Mouse (Mus musculus) left cerebral cortex, adult 6 months (tissue): ENCODE data around the gene Izumo4. TPM values are rescaled to one million over a fixed set of nuclear protein-coding genes. Genes with fewer than 3 reads are reported as not detected.

Experiments used
- long read RNA-seq, 2 experiments: library from polyadenylated mRNA; unstranded; transcript quantifications; one replicate each; pipeline ENCODE4 v2.0.0; 2019 to 2020
- polyA plus RNA-seq: library from polyadenylated mRNA; unstranded; fragments of <200 nt; fragmentation: Nextera tagmentation; gene quantifications from 2 replicates; pipeline ENCODE4 v1.2.3, GENCODE M21; 2021

The Izumo4 gene
- polyA plus RNA-seq = 49.5 and 65.0 TPM in 2 replicates
- long read RNA-seq, experiment 1, partial matches to known transcripts = 23 of 43 reads
- long read RNA-seq, experiment 1, other reads (novel, unspliced or antisense) = 20 of 43 reads
- long read RNA-seq, experiment 2, partial matches to known transcripts = 3 of 32 reads
- long read RNA-seq, experiment 2, other reads (novel, unspliced or antisense) = 29 of 32 reads

GRCm38 (mm10) chr10:80701721-80702535 is at the start of gene Izumo4, which contains the start of gene Mob3a:
TSS of gene Izumo4 (plus strand) at chr10:80702184.
TSS of gene Mob3a (minus strand) at chr10:80701977.

GRCm38 (mm10) chr10:80656863-80657623 is 44.9 kb upstream of the Izumo4 start, which contains the start of gene Btbd2:
TSS of gene Btbd2 (minus strand) at chr10:80657071.

GRCm38 (mm10) chr10:80677942-80678436 is 24.0 kb upstream of the Izumo4 start, which contains the start of gene Mknk2:
TSS of gene Mknk2 (minus strand) at chr10:80678112.

GRCm38 (mm10) chr10:80742180-80742978 is 40.4 kb downstream of the Izumo4 start, which contains the start of gene Ap3d1:
TSS of gene Ap3d1 (minus strand) at chr10:80742264.

GRCm38 (mm10) chr10:80754594-80755290 is 52.8 kb downstream of the Izumo4 start, which contains the start of gene Dot1l:
TSS of gene Dot1l (plus strand) at chr10:80755206.

Other genes with a start within 250 kb of the Izumo4 start
- not detected in 2 replicates for gene Onecut3, start 207.3 kb upstream of the Izumo4 start, polyA plus RNA-seq
- 0.04 TPM in 1 of 2 replicates, not detected in the other for gene Atp8b3, start 163.1 kb upstream of the Izumo4 start, polyA plus RNA-seq
- 16.6 and 17.7 TPM in 2 replicates for gene Rexo1, start 140.6 kb upstream of the Izumo4 start, polyA plus RNA-seq
- 10.4 and 18.6 TPM in 2 replicates for gene Klf16, start 124.9 kb upstream of the Izumo4 start, polyA plus RNA-seq
- gene Abhd17a, start 111.8 kb upstream of the Izumo4 start, polyA plus RNA-seq = 73.4 and 155 TPM in 2 replicates
- gene Scamp4, start 99.3 kb upstream of the Izumo4 start, polyA plus RNA-seq = 85.6 and 95.7 TPM in 2 replicates
- gene Adat3, start 99.3 kb upstream of the Izumo4 start, polyA plus RNA-seq = 2.4 and 2.9 TPM in 2 replicates
- gene Gm49322, start 96.2 kb upstream of the Izumo4 start, polyA plus RNA-seq = 0.10 and 0.25 TPM in 2 replicates
- gene Csnk1g2, start 79.3 kb upstream of the Izumo4 start, polyA plus RNA-seq = 27.8 and 30.7 TPM in 2 replicates
- 23.3 and 91.7 TPM in 2 replicates for gene Btbd2, start 45.1 kb upstream of the Izumo4 start, polyA plus RNA-seq
- 4.0 and 9.1 TPM in 2 replicates for gene Mknk2, start 24.1 kb upstream of the Izumo4 start, polyA plus RNA-seq
- 8.4 and 9.9 TPM in 2 replicates for gene Mob3a, start 207 bp upstream of the Izumo4 start, polyA plus RNA-seq
- 44.4 and 48.6 TPM in 2 replicates for gene Ap3d1, start 40.1 kb downstream of the Izumo4 start, polyA plus RNA-seq
- 1.6 and 2.7 TPM in 2 replicates for gene Dot1l, start 53.0 kb downstream of the Izumo4 start, polyA plus RNA-seq
- 5.5 and 41.9 TPM in 2 replicates for gene Sf3a2, start 96.0 kb downstream of the Izumo4 start, polyA plus RNA-seq
- 92.8 and 104 TPM in 2 replicates for gene Plekhj1, start 96.4 kb downstream of the Izumo4 start, polyA plus RNA-seq
- 0.16 TPM in 1 of 2 replicates, not detected in the other for gene Amh, start 103.1 kb downstream of the Izumo4 start, polyA plus RNA-seq
- 13.2 and 15.5 TPM in 2 replicates for gene Jsrp1, start 111.3 kb downstream of the Izumo4 start, polyA plus RNA-seq
- gene Oaz1, start 124.5 kb downstream of the Izumo4 start, polyA plus RNA-seq = 2,247 and 2,738 TPM in 2 replicates
- gene Lingo3, start 141.9 kb downstream of the Izumo4 start, polyA plus RNA-seq = 22.3 and 23.9 TPM in 2 replicates
- 357 and 416 TPM in 2 replicates for gene Lsm7, start 153.0 kb downstream of the Izumo4 start, polyA plus RNA-seq
- gene Sppl2b, start 153.1 kb downstream of the Izumo4 start, polyA plus RNA-seq = 17.6 and 18.7 TPM in 2 replicates
- gene Tmprss9, start 169.7 kb downstream of the Izumo4 start, polyA plus RNA-seq = 0.20 and 0.21 TPM in 2 replicates
- 532 and 700 TPM in 2 replicates for gene Timm13, start 198.8 kb downstream of the Izumo4 start, polyA plus RNA-seq
- 4.0 and 4.5 TPM in 2 replicates for gene Lmnb2, start 216.1 kb downstream of the Izumo4 start, polyA plus RNA-seq
- 18.5 and 19.5 TPM in 2 replicates for gene Gadd45b, start 227.9 kb downstream of the Izumo4 start, polyA plus RNA-seq